Mouse (Mus musculus) MEL (cell line): ENCODE measurements at regions not wholly inside any gene's neighbourhood (a gene's known extent, or its start where the extent isn't known, plus 50 kb on each side); places are given as distances from the start of the nearest gene placed in this dataset.

Experiments
- DNase-seq: peaks from one replicate; pipeline ENCODE4 v3.0.0; 2011; ENCODE audit warnings: low read depth, low spot score
- H3K27ac ChIP-seq: 2 replicates; pipeline ENCODE4 v1.5.1; 2012; ENCODE audit warnings: low read depth, mild to moderate bottlenecking, control low read depth, low read length, moderate library complexity; ENCODE audit not compliant: control insufficient read depth
- H3K27me3 ChIP-seq, 2 experiments: fragments of 150-350 bp in 1 of 2; sonication (generic) in 1 of 2; 2 replicates each; pipeline ENCODE4 v1.6.1; 2012; ENCODE audit warnings: low read length in 2 of 2, mild to moderate bottlenecking in 2 of 2, improper control_type of control experiment in 1 of 2, moderate library complexity in 1 of 2; ENCODE audit not compliant: insufficient read depth in 2 of 2, control insufficient read depth in 1 of 2
- H3K36me3 ChIP-seq, 2 experiments: 2 replicates each; pipeline ENCODE4 v1.6.1; 2012 to 2014; ENCODE audit warnings: low read length in 2 of 2, improper control_type of control experiment in 1 of 2, inconsistent platforms in 1 of 2, mild to moderate bottlenecking in 1 of 2; ENCODE audit not compliant: insufficient read depth in 2 of 2, control insufficient read depth in 1 of 2
- H3K4me1 ChIP-seq, 2 experiments: fragments of 150-350 bp in 1 of 2; sonication (generic) in 1 of 2; 2 replicates each; pipeline ENCODE4 v1.6.1; 2012; ENCODE audit warnings: low read length in 2 of 2, improper control_type of control experiment in 1 of 2, mild to moderate bottlenecking in 1 of 2; ENCODE audit not compliant: insufficient read depth in 2 of 2, control insufficient read depth in 1 of 2
- H3K4me3 ChIP-seq, 2 experiments: fragments of 150-350 bp in 1 of 2; sonication (generic) in 1 of 2; 2 replicates each; pipeline ENCODE4 v1.5.1; 2012; ENCODE audit warnings: low read depth in 2 of 2, low read length in 2 of 2, mild to moderate bottlenecking in 2 of 2, moderate library complexity in 2 of 2, control low read depth in 1 of 2, improper control_type of control experiment in 1 of 2; ENCODE audit not compliant: control insufficient read depth in 1 of 2, insufficient read depth in 1 of 2
- H3K79me2 ChIP-seq: 2 replicates; pipeline ENCODE4 v1.6.1; 2012; ENCODE audit warnings: mild to moderate bottlenecking, low read length, moderate library complexity; ENCODE audit not compliant: control insufficient read depth, poor library complexity, insufficient read depth
- H3K9ac ChIP-seq: 2 replicates; pipeline ENCODE4 v1.6.1; 2012; ENCODE audit warnings: low read depth, mild to moderate bottlenecking, control low read depth, low read length, moderate library complexity; ENCODE audit not compliant: control insufficient read depth, poor library complexity, severe bottlenecking
- H3K9me3 ChIP-seq: fragments of 150-350 bp; sonication (generic); replicated peaks from 2 replicates; pipeline ENCODE4 v1.6.1; 2012; ENCODE audit warnings: mild to moderate bottlenecking, low read length, improper control_type of control experiment, moderate library complexity; ENCODE audit not compliant: insufficient read depth
- CHD1 ChIP-seq: IDR thresholded peaks from 2 replicates; pipeline ENCODE4 v1.6.1; 2012; ENCODE audit warnings: low read depth, mild to moderate bottlenecking, inconsistent platforms, low read length, improper control_type of control experiment
- CTCF ChIP-seq, 3 experiments: IDR thresholded peaks in 2 of 3; conservative IDR thresholded peaks in 1 of 3; 2 replicates each; pipeline ENCODE4 v1.5.1; 2011 to 2012; ENCODE audit warnings: low read length in 3 of 3, low read depth in 2 of 3, mild to moderate bottlenecking in 2 of 3, improper control_type of control experiment in 1 of 3, inconsistent platforms in 1 of 3, mixed read lengths in 1 of 3, moderate library complexity in 1 of 3; ENCODE audit not compliant: control insufficient read depth in 1 of 3, insufficient read depth in 1 of 3, poor library complexity in 1 of 3, severe bottlenecking in 1 of 3
- E2F4 ChIP-seq: IDR thresholded peaks from 2 replicates; pipeline ENCODE4 v1.6.1; 2011; ENCODE audit warnings: low read depth, low read length, improper control_type of control experiment, borderline replicate concordance
- GATA1 ChIP-seq: IDR thresholded peaks from 2 replicates; pipeline ENCODE4 v1.6.1; 2011; ENCODE audit warnings: low read depth, low read length, improper control_type of control experiment
- JUND ChIP-seq: IDR thresholded peaks from 2 replicates; pipeline ENCODE4 v1.6.1; 2011; ENCODE audit warnings: low read depth, mild to moderate bottlenecking, improper control_type of control experiment, low read length
- MAFK ChIP-seq: IDR thresholded peaks from 2 replicates; pipeline ENCODE4 v1.6.1; 2011; ENCODE audit warnings: low read depth, mild to moderate bottlenecking, low read length, improper control_type of control experiment, borderline replicate concordance
- MAZ ChIP-seq: IDR thresholded peaks from 2 replicates; pipeline ENCODE4 v1.6.1; 2012; ENCODE audit warnings: low read depth, mild to moderate bottlenecking, inconsistent platforms, low read length, improper control_type of control experiment
- MEF2A ChIP-seq: IDR thresholded peaks from 2 replicates; pipeline ENCODE4 v1.6.1; 2014; ENCODE audit warnings: low read depth, mild to moderate bottlenecking, inconsistent platforms, low read length, improper control_type of control experiment; ENCODE audit not compliant: poor library complexity, insufficient replicate concordance, severe bottlenecking; ENCODE audit errors: extremely low read depth
- MXI1 ChIP-seq: IDR thresholded peaks from 2 replicates; pipeline ENCODE4 v1.6.1; 2011; ENCODE audit warnings: mild to moderate bottlenecking, low read depth, low read length, improper control_type of control experiment
- MYC ChIP-seq: IDR thresholded peaks from 2 replicates; pipeline ENCODE4 v1.6.1; 2011; ENCODE audit warnings: low read depth, mild to moderate bottlenecking, low read length, improper control_type of control experiment, moderate library complexity
- NELFE ChIP-seq: IDR thresholded peaks from 2 replicates; pipeline ENCODE4 v1.6.1; 2011; ENCODE audit warnings: low read depth, low read length, improper control_type of control experiment
- NRF1 ChIP-seq: IDR thresholded peaks from 2 replicates; pipeline ENCODE4 v1.6.1; 2014; ENCODE audit warnings: low read depth, mild to moderate bottlenecking, inconsistent platforms, low read length, improper control_type of control experiment, moderate library complexity; ENCODE audit not compliant: poor library complexity, insufficient read depth, severe bottlenecking
- POLR2A ChIP-seq, 2 experiments: IDR thresholded peaks; 2 replicates each; pipeline ENCODE4 v1.6.1; 2011 to 2012; ENCODE audit warnings: low read length in 2 of 2, mild to moderate bottlenecking in 2 of 2, control low read depth in 1 of 2, improper control_type of control experiment in 1 of 2, low read depth in 1 of 2, moderate library complexity in 1 of 2; ENCODE audit not compliant: control insufficient read depth in 1 of 2, insufficient read depth in 1 of 2, poor library complexity in 1 of 2
- POLR2AphosphoS2 ChIP-seq: IDR thresholded peaks from 2 replicates; pipeline ENCODE4 v1.6.1; 2011; ENCODE audit warnings: low read length, improper control_type of control experiment
- RAD21 ChIP-seq: IDR thresholded peaks from 2 replicates; pipeline ENCODE4 v1.6.1; 2011; ENCODE audit warnings: mild to moderate bottlenecking, low read depth, low read length, improper control_type of control experiment
- RCOR1 ChIP-seq: IDR thresholded peaks from 2 replicates; pipeline ENCODE4 v1.6.1; 2012; ENCODE audit warnings: low read depth, mild to moderate bottlenecking, inconsistent platforms, low read length, improper control_type of control experiment
- SIN3A ChIP-seq: IDR thresholded peaks from 2 replicates; pipeline ENCODE4 v1.6.1; 2012; ENCODE audit warnings: low read length, improper control_type of control experiment, inconsistent platforms
- SMC3 ChIP-seq: IDR thresholded peaks from 2 replicates; pipeline ENCODE4 v1.6.1; 2011; ENCODE audit warnings: low read depth, low read length, improper control_type of control experiment
- TAL1 ChIP-seq: IDR thresholded peaks from 2 replicates; pipeline ENCODE4 v1.6.1; 2012; ENCODE audit warnings: mild to moderate bottlenecking, inconsistent platforms, low read length, moderate library complexity, mixed read lengths
- UBTF ChIP-seq: IDR thresholded peaks from 2 replicates; pipeline ENCODE4 v1.6.1; 2012; ENCODE audit warnings: low read depth, mild to moderate bottlenecking, inconsistent platforms, low read length, improper control_type of control experiment, moderate library complexity, borderline replicate concordance; ENCODE audit not compliant: insufficient read depth
- ZC3H11A ChIP-seq: IDR thresholded peaks from 2 replicates; pipeline ENCODE4 v1.6.1; 2012; ENCODE audit warnings: low read depth, mild to moderate bottlenecking, inconsistent platforms, low read length, improper control_type of control experiment
- ZMIZ1 ChIP-seq: IDR thresholded peaks from 2 replicates; pipeline ENCODE4 v1.6.1; 2012; ENCODE audit warnings: low read depth, mild to moderate bottlenecking, inconsistent platforms, low read length, improper control_type of control experiment, moderate library complexity

DNA sequence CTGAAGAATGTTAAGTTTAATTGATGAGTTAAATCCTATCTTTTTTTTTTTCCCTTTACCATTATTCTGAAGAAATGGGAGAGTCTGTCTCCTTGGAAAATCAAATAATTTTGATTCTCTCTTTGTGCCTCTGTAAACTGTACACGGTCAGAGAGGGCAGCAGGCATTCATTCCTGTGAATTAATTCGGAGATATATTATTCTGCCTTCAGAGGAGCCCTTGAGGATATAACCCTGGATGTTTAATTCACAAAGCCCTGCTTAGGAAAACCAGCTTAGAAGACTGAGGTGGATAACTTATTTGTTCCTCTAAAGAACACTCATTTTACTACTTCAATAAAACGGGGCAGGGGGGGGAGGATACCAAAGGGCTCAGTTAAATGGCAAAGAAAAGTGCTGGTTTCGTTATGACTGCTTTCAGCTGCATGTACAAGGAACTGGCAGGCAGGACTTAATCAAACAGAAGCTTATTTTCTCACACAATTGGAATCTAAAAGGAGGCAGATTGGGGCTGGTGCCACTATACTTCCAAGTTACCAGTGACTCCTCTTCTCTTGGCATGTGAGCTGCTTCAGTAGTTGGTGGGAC is 205.3 kb upstream of the Vegfc start:
- Histone ChIP-seq H3K79me2 (no peaks in the 10 kb centered on the region), H3K9ac (no peak overlapping the region), H3K4me1 (no peaks in the 10 kb centered on the region), H3K4me3 (no peak overlapping the region), H3K27ac (no peak overlapping the region), H3K36me3 (no peaks in the 10 kb centered on the region), H3K27me3 (no peaks in the 10 kb centered on the region), H3K9me3 (no peaks in the 10 kb centered on the region)
- DNase-seq = no peak
- TF ChIP-seq TAL1 = no peak
- TF ChIP-seq NRF1 = no peak

DNA sequence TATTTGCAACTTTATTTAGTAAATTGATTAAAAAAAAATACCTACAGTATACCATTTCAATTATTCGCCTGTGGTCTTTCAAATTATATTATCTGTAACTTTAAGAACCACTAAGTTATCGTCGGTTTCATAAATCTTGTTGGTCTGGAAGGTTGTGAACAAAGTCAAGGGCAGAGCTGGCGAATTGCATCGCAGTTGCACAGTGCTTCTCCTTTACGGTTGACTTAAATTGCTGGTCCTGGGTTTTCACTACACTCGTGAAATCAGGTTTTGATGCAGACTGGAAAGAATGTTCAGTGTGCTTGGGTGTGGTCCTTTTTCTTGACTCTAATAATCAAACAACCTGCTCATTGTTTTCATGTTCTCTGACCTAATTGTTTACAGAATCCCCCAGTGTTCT is 198.6 kb upstream of the Vegfc start:
- Histone ChIP-seq H3K27ac (no peak overlapping the region), H3K4me3 (no peak overlapping the region), H3K79me2 (no peaks in the 10 kb centered on the region), H3K27me3 (no peaks in the 10 kb centered on the region), H3K36me3 (no peaks in the 10 kb centered on the region), H3K4me1 (no peaks in the 10 kb centered on the region), H3K9me3 (no peaks in the 10 kb centered on the region), H3K9ac (no peak overlapping the region)
- DNase-seq = no peak
- TF ChIP-seq RAD21 = no peak
- TF ChIP-seq SMC3 = no peak
- no peak for TF ChIP-seq JUND
- no peak for TF ChIP-seq GATA1
- TF ChIP-seq MAZ = no peak
- TF ChIP-seq MAFK = no peak
- TF ChIP-seq UBTF = no peak
- no peak for TF ChIP-seq NELFE
- no peak for TF ChIP-seq SIN3A
- no peak for TF ChIP-seq POLR2A (IDR thresholded peaks at IDR 0.05; ENCODE audit: control insufficient read depth in 1 of 2, insufficient read depth in 1 of 2, low read depth in 1 of 2, low read length in 2 of 2, poor library complexity in 1 of 2)
- TF ChIP-seq POLR2AphosphoS2 = no peak
- no peak for TF ChIP-seq RCOR1
- no peak for TF ChIP-seq MXI1
- no peak for TF ChIP-seq CHD1
- TF ChIP-seq ZMIZ1 = no peak
- no peak for TF ChIP-seq ZC3H11A
- TF ChIP-seq MEF2A = no peak
- no peak for TF ChIP-seq E2F4
- TF ChIP-seq CTCF (IDR thresholded peaks at IDR 0.05 in 2 of 3, conservative IDR thresholded peaks at IDR 0.05 in 1 of 3; ENCODE audit: control insufficient read depth in 1 of 3, insufficient read depth in 1 of 3, low read depth in 2 of 3, low read length in 3 of 3, poor library complexity in 1 of 3, severe bottlenecking in 1 of 3) = no peak
- TF ChIP-seq MYC = no peak
